Mouse (Mus musculus) MEL (cell line): ENCODE data around the gene Serinc5. TPM values are rescaled to one million over a fixed set of nuclear protein-coding genes. Genes with fewer than 3 reads are reported as not detected.

ENCODE experiments used
- DNase-seq: peaks from one replicate; pipeline ENCODE4 v3.0.0; 2011; ENCODE audit warnings: low read depth, low spot score
- H3K27ac ChIP-seq: 2 replicates; pipeline ENCODE4 v1.5.1; 2012; ENCODE audit warnings: low read depth, mild to moderate bottlenecking, control low read depth, low read length, moderate library complexity; ENCODE audit not compliant: control insufficient read depth
- H3K27me3 ChIP-seq, 2 experiments: fragments of 150-350 bp in 1 of 2; sonication (generic) in 1 of 2; 2 replicates each; pipeline ENCODE4 v1.6.1; 2012; ENCODE audit warnings: low read length in 2 of 2, mild to moderate bottlenecking in 2 of 2, improper control_type of control experiment in 1 of 2, moderate library complexity in 1 of 2; ENCODE audit not compliant: insufficient read depth in 2 of 2, control insufficient read depth in 1 of 2
- H3K36me3 ChIP-seq, 2 experiments: 2 replicates each; pipeline ENCODE4 v1.6.1; 2012 to 2014; ENCODE audit warnings: low read length in 2 of 2, improper control_type of control experiment in 1 of 2, inconsistent platforms in 1 of 2, mild to moderate bottlenecking in 1 of 2; ENCODE audit not compliant: insufficient read depth in 2 of 2, control insufficient read depth in 1 of 2
- H3K4me1 ChIP-seq, 2 experiments: fragments of 150-350 bp in 1 of 2; sonication (generic) in 1 of 2; 2 replicates each; pipeline ENCODE4 v1.6.1; 2012; ENCODE audit warnings: low read length in 2 of 2, improper control_type of control experiment in 1 of 2, mild to moderate bottlenecking in 1 of 2; ENCODE audit not compliant: insufficient read depth in 2 of 2, control insufficient read depth in 1 of 2
- H3K4me3 ChIP-seq, 2 experiments: fragments of 150-350 bp in 1 of 2; sonication (generic) in 1 of 2; 2 replicates each; pipeline ENCODE4 v1.5.1; 2012; ENCODE audit warnings: low read depth in 2 of 2, low read length in 2 of 2, mild to moderate bottlenecking in 2 of 2, moderate library complexity in 2 of 2, control low read depth in 1 of 2, improper control_type of control experiment in 1 of 2; ENCODE audit not compliant: control insufficient read depth in 1 of 2, insufficient read depth in 1 of 2
- H3K79me2 ChIP-seq: 2 replicates; pipeline ENCODE4 v1.6.1; 2012; ENCODE audit warnings: mild to moderate bottlenecking, low read length, moderate library complexity; ENCODE audit not compliant: control insufficient read depth, poor library complexity, insufficient read depth
- H3K9ac ChIP-seq: 2 replicates; pipeline ENCODE4 v1.6.1; 2012; ENCODE audit warnings: low read depth, mild to moderate bottlenecking, control low read depth, low read length, moderate library complexity; ENCODE audit not compliant: control insufficient read depth, poor library complexity, severe bottlenecking
- H3K9me3 ChIP-seq: fragments of 150-350 bp; sonication (generic); replicated peaks from 2 replicates; pipeline ENCODE4 v1.6.1; 2012; ENCODE audit warnings: mild to moderate bottlenecking, low read length, improper control_type of control experiment, moderate library complexity; ENCODE audit not compliant: insufficient read depth
- BHLHE40 ChIP-seq: IDR thresholded peaks from 2 replicates; pipeline ENCODE4 v1.6.1; 2012; ENCODE audit warnings: low read depth, mild to moderate bottlenecking, inconsistent platforms, low read length, improper control_type of control experiment, borderline replicate concordance
- CHD1 ChIP-seq: IDR thresholded peaks from 2 replicates; pipeline ENCODE4 v1.6.1; 2012; ENCODE audit warnings: low read depth, mild to moderate bottlenecking, inconsistent platforms, low read length, improper control_type of control experiment
- CHD2 ChIP-seq: IDR thresholded peaks from 2 replicates; pipeline ENCODE4 v1.6.1; 2011; ENCODE audit warnings: low read length, improper control_type of control experiment
- E2F4 ChIP-seq: IDR thresholded peaks from 2 replicates; pipeline ENCODE4 v1.6.1; 2011; ENCODE audit warnings: low read depth, low read length, improper control_type of control experiment, borderline replicate concordance
- GATA1 ChIP-seq: IDR thresholded peaks from 2 replicates; pipeline ENCODE4 v1.6.1; 2011; ENCODE audit warnings: low read depth, low read length, improper control_type of control experiment
- JUND ChIP-seq: IDR thresholded peaks from 2 replicates; pipeline ENCODE4 v1.6.1; 2011; ENCODE audit warnings: low read depth, mild to moderate bottlenecking, improper control_type of control experiment, low read length
- MAZ ChIP-seq: IDR thresholded peaks from 2 replicates; pipeline ENCODE4 v1.6.1; 2012; ENCODE audit warnings: low read depth, mild to moderate bottlenecking, inconsistent platforms, low read length, improper control_type of control experiment
- MEF2A ChIP-seq: IDR thresholded peaks from 2 replicates; pipeline ENCODE4 v1.6.1; 2014; ENCODE audit warnings: low read depth, mild to moderate bottlenecking, inconsistent platforms, low read length, improper control_type of control experiment; ENCODE audit not compliant: poor library complexity, insufficient replicate concordance, severe bottlenecking; ENCODE audit errors: extremely low read depth
- MYB ChIP-seq: IDR thresholded peaks from 2 replicates; pipeline ENCODE4 v1.6.1; 2011; ENCODE audit warnings: mild to moderate bottlenecking, low read depth, low read length, improper control_type of control experiment
- MYC ChIP-seq: IDR thresholded peaks from 2 replicates; pipeline ENCODE4 v1.6.1; 2011; ENCODE audit warnings: low read depth, mild to moderate bottlenecking, low read length, improper control_type of control experiment, moderate library complexity
- NRF1 ChIP-seq: IDR thresholded peaks from 2 replicates; pipeline ENCODE4 v1.6.1; 2014; ENCODE audit warnings: low read depth, mild to moderate bottlenecking, inconsistent platforms, low read length, improper control_type of control experiment, moderate library complexity; ENCODE audit not compliant: poor library complexity, insufficient read depth, severe bottlenecking
- POLR2AphosphoS2 ChIP-seq: IDR thresholded peaks from 2 replicates; pipeline ENCODE4 v1.6.1; 2011; ENCODE audit warnings: low read length, improper control_type of control experiment
- RCOR1 ChIP-seq: IDR thresholded peaks from 2 replicates; pipeline ENCODE4 v1.6.1; 2012; ENCODE audit warnings: low read depth, mild to moderate bottlenecking, inconsistent platforms, low read length, improper control_type of control experiment
- SIN3A ChIP-seq: IDR thresholded peaks from 2 replicates; pipeline ENCODE4 v1.6.1; 2012; ENCODE audit warnings: low read length, improper control_type of control experiment, inconsistent platforms
- SMC3 ChIP-seq: IDR thresholded peaks from 2 replicates; pipeline ENCODE4 v1.6.1; 2011; ENCODE audit warnings: low read depth, low read length, improper control_type of control experiment
- TBP ChIP-seq: IDR thresholded peaks from 2 replicates; pipeline ENCODE4 v1.8.0; 2011; ENCODE audit warnings: low read depth, low read length, improper control_type of control experiment
- TCF12 ChIP-seq: IDR thresholded peaks from 2 replicates; pipeline ENCODE4 v1.6.1; 2014; ENCODE audit warnings: low read depth, mild to moderate bottlenecking, inconsistent platforms, low read length, improper control_type of control experiment, moderate library complexity
- UBTF ChIP-seq: IDR thresholded peaks from 2 replicates; pipeline ENCODE4 v1.6.1; 2012; ENCODE audit warnings: low read depth, mild to moderate bottlenecking, inconsistent platforms, low read length, improper control_type of control experiment, moderate library complexity, borderline replicate concordance; ENCODE audit not compliant: insufficient read depth
- ZC3H11A ChIP-seq: IDR thresholded peaks from 2 replicates; pipeline ENCODE4 v1.6.1; 2012; ENCODE audit warnings: low read depth, mild to moderate bottlenecking, inconsistent platforms, low read length, improper control_type of control experiment
- ZNF384 ChIP-seq: IDR thresholded peaks from 2 replicates; pipeline ENCODE4 v1.6.1; 2012; ENCODE audit warnings: low read depth, mild to moderate bottlenecking, inconsistent platforms, low read length, improper control_type of control experiment
- polyA plus RNA-seq, 2 experiments: library from polyadenylated mRNA; stranded (reverse) in 1 of 2; unstranded in 1 of 2; fragments of >175 nt in 1 of 2; fragments of >200 nt in 1 of 2; gene quantifications; 2 replicates each; pipeline versions ENCODE4 v1.2.1 to v1.2.4; 2012; ENCODE audit warnings: low replicate concordance in 2 of 2, low read depth in 1 of 2; ENCODE audit not compliant: insufficient read length in 2 of 2, insufficient read depth in 1 of 2, missing spikeins in 1 of 2
- total RNA-seq: library from RNA; depleted of rRNA; stranded (reverse); fragments of 300-350 nt; gene quantifications from 2 replicates; pipeline ENCODE4 v1.2.3, GENCODE M21; 2012

Serinc5 gene
- total and polyA plus RNA-seq, 3 experiments = 4.0 to 8.8 TPM; not detected in 1

GRCm38 (mm10) chr13:92615201-92615600, 4.3 kb downstream of the Serinc5 start:
- Histone ChIP-seq H3K27ac (no peak overlapping the region), H3K4me1 (peaks cover 0 to 10% of the 10 kb centered on the region in 2 experiments; a peak in 3 of 4 replicates), H3K27me3 (no peaks in the 10 kb centered on the region), H3K4me3 (no peak overlapping the region), H3K36me3 (peaks cover 0 to 5% of the 10 kb centered on the region in 2 experiments; a peak in 2 of 4 replicates), H3K9ac (no peak overlapping the region), H3K79me2 (peaks cover 3% of the 10 kb centered on the region; the same call in 1 of the 2 replicates), H3K9me3 (no peaks in the 10 kb centered on the region)
- DNase-seq = no peak
- TF ChIP-seq TCF12 = no peak

- H3K27me3 ChIP-seq = no peaks in the 10 kb centered on the region
- no peaks in the 10 kb centered on the region for H3K9me3 ChIP-seq
- no peak overlapping the region for H3K4me3 ChIP-seq
- H3K4me1 ChIP-seq = peaks cover 0 to 10% of the 10 kb centered on the region in 2 experiments; a peak in 3 of 4 replicates
- peaks cover 0 to 5% of the 10 kb centered on the region in 2 experiments; a peak in 2 of 4 replicates for H3K36me3 ChIP-seq
- DNase-seq = no peak
- H3K27ac ChIP-seq = no peak overlapping the region
- TF ChIP-seq TBP = no peak
- TF ChIP-seq MYC = no peak
- TF ChIP-seq ZNF384 = no peak
- no peak for TF ChIP-seq E2F4
- no peak for TF ChIP-seq MEF2A
- no peak for TF ChIP-seq MAZ
- TF ChIP-seq RCOR1 = no peak
- TF ChIP-seq NRF1 = no peak
- no peak for TF ChIP-seq JUND
- TF ChIP-seq SIN3A = no peak
- TF ChIP-seq BHLHE40 = no peak
- no peak for TF ChIP-seq UBTF
- no peak for TF ChIP-seq ZC3H11A
- TF ChIP-seq GATA1 = no peak
- TF ChIP-seq POLR2AphosphoS2 = no peak
- no peak for TF ChIP-seq TCF12
- TF ChIP-seq SMC3 = no peak
- TF ChIP-seq CHD2 = no peak
- TF ChIP-seq CHD1 = no peak
- no peak for TF ChIP-seq MYB
- no peak overlapping the region for H3K9ac ChIP-seq
- no peaks in the 10 kb centered on the region for H3K79me2 ChIP-seq
Measured at GRCm38 (mm10) chr13:92616459-92616858, 5.6 kb downstream of the Serinc5 start.
